Mouse (Mus musculus) midbrain, embryonic 10.5 days (tissue): ENCODE results near the gene Lag3. TPM values are rescaled to one million over a fixed set of nuclear protein-coding genes. Genes with fewer than 3 reads are reported as not detected.
"Not testable (repeated sequence)": the region's sequence is repeated elsewhere in the genome, so short reads cannot be mapped to it uniquely, and the experiment has no call there.

Experiments used
- DNase-seq: peaks from one replicate; pipeline ENCODE4 v3.0.0-alpha.2; 2017; ENCODE audit warnings: low spot score
- H3K27ac ChIP-seq: fragments of 300-500 bp; sonication (generic); replicated peaks from 2 replicates; pipeline ENCODE4 v1.5.1; 2016; ENCODE audit warnings: mild to moderate bottlenecking
- H3K27me3 ChIP-seq: fragments of 300-500 bp; sonication (generic); 2 replicates; pipeline ENCODE4 v1.6.1; 2016; ENCODE audit warnings: low read depth, mild to moderate bottlenecking; ENCODE audit not compliant: poor library complexity, severe bottlenecking
- H3K36me3 ChIP-seq: fragments of 300-500 bp; sonication (generic); 2 replicates; pipeline ENCODE4 v1.6.1; 2016; ENCODE audit warnings: mild to moderate bottlenecking, moderate library complexity
- H3K4me1 ChIP-seq: fragments of 300-500 bp; sonication (generic); 2 replicates; pipeline ENCODE4 v1.6.1; 2016
- H3K4me3 ChIP-seq: fragments of 300-500 bp; sonication (generic); 2 replicates; pipeline ENCODE4 v1.5.1; 2016; ENCODE audit warnings: mild to moderate bottlenecking, moderate library complexity
- H3K9me3 ChIP-seq: fragments of 300-500 bp; sonication (generic); replicated peaks from 2 replicates; pipeline ENCODE4 v1.6.1; 2016; ENCODE audit warnings: mild to moderate bottlenecking
- WGBS: fragments of 180-500 bp; shearing (Covaris S2); methylation state at CpG from one replicate; pipeline ENCODE4 v1.1.7; 2016; 5-methylcytosine and 5-hydroxymethylcytosine counted together
- polyA plus RNA-seq: library from polyadenylated mRNA; unstranded; fragments of >200 nt; fragmentation: Nextera tagmentation; extraction: Ambion mirVana; gene quantifications from 2 replicates; pipeline ENCODE4 v1.2.1, GENCODE M21; 2016

Lag3 gene
- polyA plus RNA-seq, 1 experiment from 2014 or later = 1.0 TPM

GRCm38 (mm10) chr6:124904161-124904981 lies 7.1 kb downstream of the Lag3 start:
- DNase-seq = peak; percentile 84
- peaks cover 38% of the 10 kb centered on the region for H3K4me1 ChIP-seq
- H3K4me3 ChIP-seq = peak overlapping the region; percentile 63
- H3K27me3 ChIP-seq = peaks cover 19% of the 10 kb centered on the region
- H3K36me3 ChIP-seq = no peaks in the 10 kb centered on the region
- WGBS = 6% methylated on average over 24 of the region's 24 CpGs
- peak overlapping the region; percentile 98 for H3K27ac ChIP-seq
- H3K9me3 ChIP-seq = no peaks in the 10 kb centered on the region

DNA sequence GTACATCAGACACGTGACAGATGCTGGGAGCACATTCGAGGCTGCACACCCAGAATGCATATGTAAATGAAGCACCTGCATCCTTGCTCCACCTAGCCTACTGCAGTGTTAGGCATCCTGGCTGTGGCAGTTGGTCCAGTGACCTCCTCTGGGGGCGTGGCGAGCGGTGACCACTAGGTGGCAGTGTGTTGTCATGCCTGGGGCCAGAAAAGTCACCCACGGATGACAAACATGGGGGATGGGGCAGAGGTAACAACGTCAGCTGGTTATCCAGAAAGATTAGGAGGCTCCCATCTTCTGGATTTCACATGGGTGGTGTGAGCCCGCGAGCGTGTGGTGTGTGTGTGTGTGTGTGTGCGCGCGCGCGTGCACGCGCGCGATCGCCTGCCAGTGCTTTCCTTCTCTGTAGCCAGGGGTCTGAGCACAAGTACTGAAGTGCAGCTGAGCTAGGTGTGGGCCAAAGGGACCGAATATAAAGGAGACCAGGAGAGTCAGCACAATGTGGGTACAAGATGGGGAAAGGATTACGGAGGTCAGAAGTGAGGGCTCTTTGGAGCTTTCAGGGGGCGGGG lies 7.8 kb downstream of the Lag3 start:
- Histone ChIP-seq H3K9me3 (no peaks in the 10 kb centered on the region), H3K27ac (peak overlapping the region; percentile 98), H3K4me3 (peak overlapping the region; percentile 63), H3K36me3 (no peaks in the 10 kb centered on the region), H3K27me3 (peaks cover 12% of the 10 kb centered on the region), H3K4me1 (peaks cover 38% of the 10 kb centered on the region)
- under 1% methylated on average over 23 of the region's 23 CpGs for WGBS
- DNase-seq = peak; percentile 96

DNA sequence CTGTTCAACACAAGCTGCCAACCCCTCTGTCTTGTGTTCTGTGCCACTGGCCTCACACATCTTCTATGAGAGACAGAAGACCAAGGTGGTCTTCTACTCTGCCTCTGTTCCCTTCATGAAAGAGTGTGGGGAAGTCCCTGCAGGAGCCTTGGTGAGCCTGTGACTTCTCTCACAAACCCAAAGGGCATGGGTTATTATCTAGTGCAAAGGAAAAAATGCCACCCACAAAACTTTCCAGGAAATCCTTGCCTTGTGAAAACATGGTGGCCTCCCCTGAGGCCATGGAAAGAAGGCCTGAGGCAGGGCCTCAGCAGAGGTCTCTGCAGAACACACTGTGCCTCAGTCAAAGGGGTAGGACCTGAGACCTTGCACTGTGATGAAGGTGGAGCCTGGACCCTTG lies 9.7 kb downstream of the Lag3 start:
- Histone ChIP-seq H3K4me1 (peaks cover 38% of the 10 kb centered on the region), H3K4me3 (no peak overlapping the region), H3K27ac (no peak overlapping the region; the same call in 1 of the 2 replicates), H3K36me3 (no peaks in the 10 kb centered on the region), H3K9me3 (no peaks in the 10 kb centered on the region), H3K27me3 (peaks cover 4% of the 10 kb centered on the region; the same call in 1 of the 2 replicates)
- no peak for DNase-seq

DNA sequence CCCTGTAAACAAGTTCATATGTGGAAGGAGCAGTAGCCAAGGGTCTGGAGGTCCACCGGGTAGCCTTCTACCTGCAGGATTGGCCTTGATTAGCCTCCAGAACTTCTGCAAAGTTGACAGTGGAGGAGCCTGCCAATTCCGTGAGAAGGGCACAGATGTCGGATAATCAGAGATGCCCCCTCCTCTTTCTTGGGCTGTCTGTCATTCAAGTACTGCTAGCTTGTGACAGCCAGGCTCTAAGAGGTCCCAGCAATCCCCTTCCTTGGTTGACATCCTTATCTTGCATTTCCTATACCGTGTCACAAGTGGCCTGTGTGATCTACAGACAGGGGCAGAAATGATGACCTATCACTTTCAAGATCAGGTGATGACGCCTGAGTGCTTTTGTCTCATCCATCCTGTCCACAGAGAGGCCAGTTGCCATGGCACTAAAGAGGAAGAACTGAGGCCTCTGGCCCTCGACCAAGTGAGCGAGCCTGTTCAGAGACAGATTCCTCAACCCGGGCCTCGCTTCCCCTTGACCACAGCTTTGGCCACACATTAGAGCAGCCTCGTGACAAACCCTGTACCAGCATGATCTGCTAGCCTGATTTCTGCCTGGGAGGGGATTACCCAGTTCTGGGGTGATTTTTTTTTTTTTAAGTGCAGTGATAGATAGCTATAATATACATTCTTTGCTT lies 10.6 kb downstream of the Lag3 start:
- peak overlapping the region; percentile 0; the same call in 1 of the 2 replicates for H3K27ac ChIP-seq
- no peaks in the 10 kb centered on the region for H3K9me3 ChIP-seq
- no peak overlapping the region for H3K4me3 ChIP-seq
- peaks cover 38% of the 10 kb centered on the region for H3K4me1 ChIP-seq
- no peaks in the 10 kb centered on the region for H3K36me3 ChIP-seq
- H3K27me3 ChIP-seq = no peaks in the 10 kb centered on the region
- peak; percentile 16 for DNase-seq
- 56% methylated on average over 10 of the region's 10 CpGs for WGBS

DNA sequence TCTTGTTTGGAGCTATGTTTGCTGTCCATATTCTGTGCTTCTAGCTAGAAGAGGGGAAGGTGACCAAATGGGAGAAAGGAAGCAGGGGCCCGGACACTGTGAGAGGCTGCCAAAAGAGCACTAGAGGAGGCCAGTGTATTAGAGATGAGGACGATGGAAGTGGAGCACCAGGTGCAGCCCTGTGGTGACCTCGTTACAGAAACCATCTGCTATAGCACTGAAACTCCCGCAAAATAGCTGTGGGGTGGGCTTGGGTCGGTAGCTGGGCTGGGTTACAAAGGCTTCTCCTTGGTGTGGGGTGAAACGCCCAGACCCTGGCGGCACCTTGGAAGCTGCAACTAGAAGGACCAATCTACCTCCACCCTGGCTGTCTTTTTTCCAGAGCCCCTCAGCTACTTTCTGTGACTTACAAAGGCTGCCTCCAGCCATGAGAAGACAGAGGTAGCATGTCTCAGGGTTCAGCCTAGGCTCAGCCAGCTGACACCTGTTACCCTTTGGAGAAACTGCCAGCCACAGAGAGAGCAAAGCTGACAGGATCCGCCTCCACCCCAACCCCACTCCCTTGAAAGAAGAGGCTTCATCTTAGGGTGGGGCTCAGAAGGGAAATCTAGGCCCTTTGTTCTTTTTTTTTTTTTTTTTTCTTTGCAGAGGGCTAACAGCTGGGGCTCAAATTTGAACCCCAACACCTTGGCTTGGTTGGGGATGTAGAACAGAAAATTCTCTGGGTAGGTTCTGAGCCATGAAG lies 11.3 kb downstream of the Lag3 start:
- H3K4me1 ChIP-seq = peaks cover 33% of the 10 kb centered on the region
- no peak overlapping the region for H3K4me3 ChIP-seq
- WGBS = 68% methylated on average over 8 of the region's 8 CpGs
- no peaks in the 10 kb centered on the region for H3K36me3 ChIP-seq
- H3K27ac ChIP-seq = 0 out of 2 replicates have a peak overlapping the region, but pooled peaks have one; percentile 0
- no peaks in the 10 kb centered on the region for H3K27me3 ChIP-seq
- H3K9me3 ChIP-seq = no peaks in the 10 kb centered on the region
- DNase-seq = no peak

GRCm38 (mm10) chr6:124898359-124898758 lies 13.1 kb downstream of the Lag3 start:
- Histone ChIP-seq H3K27me3 (no peaks in the 10 kb centered on the region), H3K4me3 (no peak overlapping the region), H3K27ac (no peak overlapping the region), H3K36me3 (no peaks in the 10 kb centered on the region), H3K9me3 (no peaks in the 10 kb centered on the region), H3K4me1 (peaks cover 15% of the 10 kb centered on the region)
- WGBS = 69% methylated on average over 3 of the region's 3 CpGs
- no peak for DNase-seq

- H3K9me3 ChIP-seq, H3K27ac ChIP-seq, H3K36me3 ChIP-seq, H3K4me1 ChIP-seq, H3K4me3 ChIP-seq, DNase-seq, H3K27me3 ChIP-seq: not testable (repeated sequence)
- WGBS = 87% methylated on average over 2 of the region's 2 CpGs
These were observed 17.4 kb downstream of the Lag3 start for GRCm38 (mm10) chr6:124894113-124894512.

DNA sequence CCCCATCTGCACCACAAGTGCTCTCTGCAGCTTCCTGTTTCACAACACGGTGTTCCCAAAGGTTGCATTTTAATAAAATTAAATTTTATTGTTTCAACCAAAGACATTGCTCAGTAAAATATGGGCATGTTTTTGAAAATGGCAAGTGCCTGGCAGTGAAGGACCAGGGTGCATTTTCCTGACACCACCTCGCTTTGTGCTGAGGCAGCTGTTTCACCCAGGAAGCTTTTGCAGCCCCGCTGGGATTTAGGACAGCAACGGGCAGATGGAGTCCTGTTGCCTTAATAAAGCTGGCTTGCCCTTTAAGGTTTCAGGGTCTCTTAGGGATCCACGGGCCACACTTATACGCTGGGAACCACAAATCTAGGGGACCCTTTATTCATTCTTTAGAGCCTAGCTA lies 20.5 kb downstream of the Lag3 start:
- Histone ChIP-seq H3K27ac (no peak overlapping the region), H3K36me3 (no peaks in the 10 kb centered on the region), H3K4me1 (no peaks in the 10 kb centered on the region), H3K9me3 (no peaks in the 10 kb centered on the region), H3K27me3 (no peaks in the 10 kb centered on the region), H3K4me3 (no peak overlapping the region)
- WGBS = 73% methylated on average over 6 of the region's 6 CpGs
- DNase-seq = no peak

DNA sequence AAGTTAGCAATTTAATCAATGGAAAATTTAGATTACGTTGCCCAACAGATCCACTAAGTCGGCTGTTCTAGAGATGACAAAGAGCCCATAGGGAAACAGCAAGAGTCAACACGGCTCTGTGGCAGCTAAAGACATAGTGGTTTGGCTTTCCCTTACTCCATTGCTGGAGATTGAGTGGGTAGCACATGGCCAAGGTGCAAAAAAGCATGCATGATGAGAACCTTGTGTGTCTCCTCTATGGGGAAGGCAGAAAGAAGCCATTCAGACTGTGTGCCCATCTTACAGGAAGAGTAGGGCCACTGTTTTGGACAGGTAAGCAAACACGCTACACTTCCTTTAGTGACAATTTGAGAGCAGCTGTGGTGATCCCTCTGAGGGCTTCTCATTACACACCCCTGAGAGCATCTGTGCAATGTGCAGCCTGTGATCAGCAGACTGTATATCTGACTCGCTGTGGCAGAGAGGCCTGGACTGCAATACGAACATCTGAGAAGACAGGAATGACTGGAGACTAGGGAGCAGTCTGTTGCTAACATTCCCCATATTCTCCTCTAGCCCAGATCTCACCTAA lies 22.9 kb downstream of the Lag3 start:
- no peaks in the 10 kb centered on the region for H3K9me3 ChIP-seq
- H3K4me3 ChIP-seq = no peak overlapping the region
- H3K36me3 ChIP-seq = no peaks in the 10 kb centered on the region
- no peaks in the 10 kb centered on the region for H3K27me3 ChIP-seq
- H3K4me1 ChIP-seq = 0 out of 2 replicates have a peak, but pooled peaks cover 4% of the 10 kb centered on the region
- no peak for DNase-seq
- H3K27ac ChIP-seq = no peak overlapping the region
- WGBS = 94% methylated on average over 6 of the region's 6 CpGs

DNA sequence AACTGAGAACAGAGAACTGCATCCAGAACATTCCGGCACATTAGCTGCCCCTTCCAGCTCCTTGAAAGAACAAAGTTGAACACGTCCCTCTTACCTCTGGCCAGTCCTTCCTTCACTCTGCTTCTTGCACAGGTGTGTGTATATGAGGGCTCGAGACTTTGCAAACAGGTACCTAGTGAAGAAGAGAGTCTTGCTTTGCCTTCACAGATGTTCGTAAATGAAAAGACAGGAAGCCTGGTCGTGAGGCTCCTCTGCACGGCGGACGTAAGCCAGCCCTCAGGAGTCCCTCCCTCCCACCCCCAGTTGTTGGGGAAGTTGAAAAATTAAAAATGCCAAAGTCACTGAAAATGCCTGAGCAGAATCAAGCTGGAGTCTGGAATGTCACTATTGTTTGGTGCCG lies 23.5 kb downstream of the Lag3 start, which contains the start of gene Cd4:
Gene Cd4 (minus strand): TSS at position 236 of the 400 bp plus-strand sequence.
- Histone ChIP-seq H3K27me3 (no peaks in the 10 kb centered on the region), H3K4me3 (no peak within 1 kb of the TSS), H3K4me1 (0 out of 2 replicates have a peak, but pooled peaks cover 4% of the 10 kb centered on the region), H3K9me3 (no peaks in the 10 kb centered on the region), H3K27ac (no peak within 1 kb of the TSS), H3K36me3 (no peaks in the 10 kb centered on the region)
- no peak for DNase-seq
- WGBS = 89% methylated on average over 9 of the region's 9 CpGs

DNA sequence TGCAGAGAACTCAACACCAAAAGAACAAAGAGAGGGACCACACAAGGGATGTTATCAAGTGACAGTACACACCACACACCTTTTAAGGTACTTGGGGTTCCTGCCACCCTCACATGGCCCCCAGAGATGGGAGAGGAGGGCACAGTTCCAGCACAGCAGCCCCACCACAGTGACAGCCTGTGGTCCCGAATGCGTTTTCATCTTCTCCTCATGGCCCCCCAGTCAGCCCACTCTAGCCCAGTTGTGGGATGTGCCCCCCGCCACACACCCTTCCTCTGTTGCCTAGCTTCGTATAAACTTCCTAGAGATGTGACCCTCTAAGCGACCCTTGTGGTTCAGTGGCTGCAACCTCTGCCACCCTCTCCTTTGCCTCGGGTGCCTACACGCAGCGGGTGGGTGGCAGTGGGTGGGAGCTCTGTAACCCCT lies 25.5 kb downstream of the Lag3 start:
- no peaks in the 10 kb centered on the region for H3K36me3 ChIP-seq
- H3K4me3 ChIP-seq = no peak overlapping the region
- DNase-seq = no peak
- H3K9me3 ChIP-seq = no peaks in the 10 kb centered on the region
- 90% methylated on average over 8 of the region's 8 CpGs for WGBS
- no peak overlapping the region for H3K27ac ChIP-seq
- no peaks in the 10 kb centered on the region for H3K27me3 ChIP-seq
- H3K4me1 ChIP-seq = 0 out of 2 replicates have a peak, but pooled peaks cover 4% of the 10 kb centered on the region
